Mouse (Mus musculus) MEL (cell line): Measurements from ENCODE around the gene Emilin2. TPM values are rescaled to one million over a fixed set of nuclear protein-coding genes. Genes with fewer than 3 reads are reported as not detected.

Source experiments
- DNase-seq: peaks from one replicate; pipeline ENCODE4 v3.0.0; 2011; ENCODE audit warnings: low read depth, low spot score
- H3K27ac ChIP-seq: 2 replicates; pipeline ENCODE4 v1.5.1; 2012; ENCODE audit warnings: low read depth, mild to moderate bottlenecking, control low read depth, low read length, moderate library complexity; ENCODE audit not compliant: control insufficient read depth
- H3K27me3 ChIP-seq, 2 experiments: fragments of 150-350 bp in 1 of 2; sonication (generic) in 1 of 2; 2 replicates each; pipeline ENCODE4 v1.6.1; 2012; ENCODE audit warnings: low read length in 2 of 2, mild to moderate bottlenecking in 2 of 2, improper control_type of control experiment in 1 of 2, moderate library complexity in 1 of 2; ENCODE audit not compliant: insufficient read depth in 2 of 2, control insufficient read depth in 1 of 2
- H3K36me3 ChIP-seq, 2 experiments: 2 replicates each; pipeline ENCODE4 v1.6.1; 2012 to 2014; ENCODE audit warnings: low read length in 2 of 2, improper control_type of control experiment in 1 of 2, inconsistent platforms in 1 of 2, mild to moderate bottlenecking in 1 of 2; ENCODE audit not compliant: insufficient read depth in 2 of 2, control insufficient read depth in 1 of 2
- H3K4me1 ChIP-seq, 2 experiments: fragments of 150-350 bp in 1 of 2; sonication (generic) in 1 of 2; 2 replicates each; pipeline ENCODE4 v1.6.1; 2012; ENCODE audit warnings: low read length in 2 of 2, improper control_type of control experiment in 1 of 2, mild to moderate bottlenecking in 1 of 2; ENCODE audit not compliant: insufficient read depth in 2 of 2, control insufficient read depth in 1 of 2
- H3K4me3 ChIP-seq, 2 experiments: fragments of 150-350 bp in 1 of 2; sonication (generic) in 1 of 2; 2 replicates each; pipeline ENCODE4 v1.5.1; 2012; ENCODE audit warnings: low read depth in 2 of 2, low read length in 2 of 2, mild to moderate bottlenecking in 2 of 2, moderate library complexity in 2 of 2, control low read depth in 1 of 2, improper control_type of control experiment in 1 of 2; ENCODE audit not compliant: control insufficient read depth in 1 of 2, insufficient read depth in 1 of 2
- H3K79me2 ChIP-seq: 2 replicates; pipeline ENCODE4 v1.6.1; 2012; ENCODE audit warnings: mild to moderate bottlenecking, low read length, moderate library complexity; ENCODE audit not compliant: control insufficient read depth, poor library complexity, insufficient read depth
- H3K9ac ChIP-seq: 2 replicates; pipeline ENCODE4 v1.6.1; 2012; ENCODE audit warnings: low read depth, mild to moderate bottlenecking, control low read depth, low read length, moderate library complexity; ENCODE audit not compliant: control insufficient read depth, poor library complexity, severe bottlenecking
- H3K9me3 ChIP-seq: fragments of 150-350 bp; sonication (generic); replicated peaks from 2 replicates; pipeline ENCODE4 v1.6.1; 2012; ENCODE audit warnings: mild to moderate bottlenecking, low read length, improper control_type of control experiment, moderate library complexity; ENCODE audit not compliant: insufficient read depth
- BHLHE40 ChIP-seq: IDR thresholded peaks from 2 replicates; pipeline ENCODE4 v1.6.1; 2012; ENCODE audit warnings: low read depth, mild to moderate bottlenecking, inconsistent platforms, low read length, improper control_type of control experiment, borderline replicate concordance
- CHD1 ChIP-seq: IDR thresholded peaks from 2 replicates; pipeline ENCODE4 v1.6.1; 2012; ENCODE audit warnings: low read depth, mild to moderate bottlenecking, inconsistent platforms, low read length, improper control_type of control experiment
- CHD2 ChIP-seq: IDR thresholded peaks from 2 replicates; pipeline ENCODE4 v1.6.1; 2011; ENCODE audit warnings: low read length, improper control_type of control experiment
- CTCF ChIP-seq, 3 experiments: IDR thresholded peaks in 2 of 3; conservative IDR thresholded peaks in 1 of 3; 2 replicates each; pipeline ENCODE4 v1.5.1; 2011 to 2012; ENCODE audit warnings: low read length in 3 of 3, low read depth in 2 of 3, mild to moderate bottlenecking in 2 of 3, improper control_type of control experiment in 1 of 3, inconsistent platforms in 1 of 3, mixed read lengths in 1 of 3, moderate library complexity in 1 of 3; ENCODE audit not compliant: control insufficient read depth in 1 of 3, insufficient read depth in 1 of 3, poor library complexity in 1 of 3, severe bottlenecking in 1 of 3
- E2F4 ChIP-seq: IDR thresholded peaks from 2 replicates; pipeline ENCODE4 v1.6.1; 2011; ENCODE audit warnings: low read depth, low read length, improper control_type of control experiment, borderline replicate concordance
- ELF1 ChIP-seq: IDR thresholded peaks from 2 replicates; pipeline ENCODE4 v1.6.1; 2014; ENCODE audit warnings: low read depth, mild to moderate bottlenecking, inconsistent platforms, low read length, improper control_type of control experiment, moderate library complexity
- EP300 ChIP-seq, 2 experiments: IDR thresholded peaks; 2 replicates each; pipeline ENCODE4 v1.6.1; 2011; ENCODE audit warnings: improper control_type of control experiment in 2 of 2, low read length in 2 of 2, low read depth in 1 of 2, mild to moderate bottlenecking in 1 of 2
- GATA1 ChIP-seq: IDR thresholded peaks from 2 replicates; pipeline ENCODE4 v1.6.1; 2011; ENCODE audit warnings: low read depth, low read length, improper control_type of control experiment
- HCFC1 ChIP-seq: IDR thresholded peaks from 2 replicates; pipeline ENCODE4 v1.6.1; 2012; ENCODE audit warnings: low read depth, mild to moderate bottlenecking, inconsistent platforms, low read length, improper control_type of control experiment, moderate library complexity
- JUND ChIP-seq: IDR thresholded peaks from 2 replicates; pipeline ENCODE4 v1.6.1; 2011; ENCODE audit warnings: low read depth, mild to moderate bottlenecking, improper control_type of control experiment, low read length
- KAT2A ChIP-seq: conservative IDR thresholded peaks from 2 replicates; pipeline ENCODE4 v1.6.1; 2012; ENCODE audit warnings: low read depth, low read length, improper control_type of control experiment, inconsistent platforms
- MAFK ChIP-seq: IDR thresholded peaks from 2 replicates; pipeline ENCODE4 v1.6.1; 2011; ENCODE audit warnings: low read depth, mild to moderate bottlenecking, low read length, improper control_type of control experiment, borderline replicate concordance
- MAZ ChIP-seq: IDR thresholded peaks from 2 replicates; pipeline ENCODE4 v1.6.1; 2012; ENCODE audit warnings: low read depth, mild to moderate bottlenecking, inconsistent platforms, low read length, improper control_type of control experiment
- MEF2A ChIP-seq: IDR thresholded peaks from 2 replicates; pipeline ENCODE4 v1.6.1; 2014; ENCODE audit warnings: low read depth, mild to moderate bottlenecking, inconsistent platforms, low read length, improper control_type of control experiment; ENCODE audit not compliant: poor library complexity, insufficient replicate concordance, severe bottlenecking; ENCODE audit errors: extremely low read depth
- MXI1 ChIP-seq: IDR thresholded peaks from 2 replicates; pipeline ENCODE4 v1.6.1; 2011; ENCODE audit warnings: mild to moderate bottlenecking, low read depth, low read length, improper control_type of control experiment
- MYC ChIP-seq: IDR thresholded peaks from 2 replicates; pipeline ENCODE4 v1.6.1; 2011; ENCODE audit warnings: low read depth, mild to moderate bottlenecking, low read length, improper control_type of control experiment, moderate library complexity
- NELFE ChIP-seq: IDR thresholded peaks from 2 replicates; pipeline ENCODE4 v1.6.1; 2011; ENCODE audit warnings: low read depth, low read length, improper control_type of control experiment
- NRF1 ChIP-seq: IDR thresholded peaks from 2 replicates; pipeline ENCODE4 v1.6.1; 2014; ENCODE audit warnings: low read depth, mild to moderate bottlenecking, inconsistent platforms, low read length, improper control_type of control experiment, moderate library complexity; ENCODE audit not compliant: poor library complexity, insufficient read depth, severe bottlenecking
- POLR2AphosphoS2 ChIP-seq: IDR thresholded peaks from 2 replicates; pipeline ENCODE4 v1.6.1; 2011; ENCODE audit warnings: low read length, improper control_type of control experiment
- RAD21 ChIP-seq: IDR thresholded peaks from 2 replicates; pipeline ENCODE4 v1.6.1; 2011; ENCODE audit warnings: mild to moderate bottlenecking, low read depth, low read length, improper control_type of control experiment
- RCOR1 ChIP-seq: IDR thresholded peaks from 2 replicates; pipeline ENCODE4 v1.6.1; 2012; ENCODE audit warnings: low read depth, mild to moderate bottlenecking, inconsistent platforms, low read length, improper control_type of control experiment
- SIN3A ChIP-seq: IDR thresholded peaks from 2 replicates; pipeline ENCODE4 v1.6.1; 2012; ENCODE audit warnings: low read length, improper control_type of control experiment, inconsistent platforms
- SMC3 ChIP-seq: IDR thresholded peaks from 2 replicates; pipeline ENCODE4 v1.6.1; 2011; ENCODE audit warnings: low read depth, low read length, improper control_type of control experiment
- TAL1 ChIP-seq: IDR thresholded peaks from 2 replicates; pipeline ENCODE4 v1.6.1; 2012; ENCODE audit warnings: mild to moderate bottlenecking, inconsistent platforms, low read length, moderate library complexity, mixed read lengths
- UBTF ChIP-seq: IDR thresholded peaks from 2 replicates; pipeline ENCODE4 v1.6.1; 2012; ENCODE audit warnings: low read depth, mild to moderate bottlenecking, inconsistent platforms, low read length, improper control_type of control experiment, moderate library complexity, borderline replicate concordance; ENCODE audit not compliant: insufficient read depth
- USF2 ChIP-seq, 2 experiments: IDR thresholded peaks; 2 replicates each; pipeline ENCODE4 v1.6.1; 2011 to 2012; ENCODE audit warnings: improper control_type of control experiment in 2 of 2, low read length in 2 of 2, borderline replicate concordance in 1 of 2, inconsistent platforms in 1 of 2, low read depth in 1 of 2, mild to moderate bottlenecking in 1 of 2; ENCODE audit not compliant: insufficient read depth in 1 of 2
- ZC3H11A ChIP-seq: IDR thresholded peaks from 2 replicates; pipeline ENCODE4 v1.6.1; 2012; ENCODE audit warnings: low read depth, mild to moderate bottlenecking, inconsistent platforms, low read length, improper control_type of control experiment
- ZNF384 ChIP-seq: IDR thresholded peaks from 2 replicates; pipeline ENCODE4 v1.6.1; 2012; ENCODE audit warnings: low read depth, mild to moderate bottlenecking, inconsistent platforms, low read length, improper control_type of control experiment
- polyA plus RNA-seq, 2 experiments: library from polyadenylated mRNA; stranded (reverse) in 1 of 2; unstranded in 1 of 2; fragments of >175 nt in 1 of 2; fragments of >200 nt in 1 of 2; gene quantifications; 2 replicates each; pipeline versions ENCODE4 v1.2.1 to v1.2.4; 2012; ENCODE audit warnings: low replicate concordance in 2 of 2, low read depth in 1 of 2; ENCODE audit not compliant: insufficient read length in 2 of 2, insufficient read depth in 1 of 2, missing spikeins in 1 of 2
- total RNA-seq: library from RNA; depleted of rRNA; stranded (reverse); fragments of 300-350 nt; gene quantifications from 2 replicates; pipeline ENCODE4 v1.2.3, GENCODE M21; 2012

Emilin2 gene
- total and polyA plus RNA-seq, 3 experiments, result 37.4 to 95.5 (median 92.6) TPM

GRCm38 (mm10) chr17:71282716-71283115 lies 29.1 kb downstream of the Emilin2 start:
- Histone ChIP-seq H3K4me1 (peaks cover 31 to 33% of the 10 kb centered on the region in 2 experiments), H3K9ac (no peak overlapping the region), H3K27ac (no peak overlapping the region), H3K9me3 (no peaks in the 10 kb centered on the region), H3K79me2 (peaks cover 28% of the 10 kb centered on the region), H3K27me3 (no peaks in the 10 kb centered on the region), H3K36me3 (peaks cover 7 to 30% of the 10 kb centered on the region in 2 experiments), H3K4me3 (no peak overlapping the region)
- DNase-seq, result no peak
- TF ChIP-seq POLR2AphosphoS2, result no peak
- TF ChIP-seq EP300 (IDR thresholded peaks at IDR 0.05; ENCODE audit: low read depth in 1 of 2, low read length in 2 of 2), result no peak
- TF ChIP-seq SMC3, result no peak
- TF ChIP-seq BHLHE40, result no peak
- no peak for TF ChIP-seq CHD1
- TF ChIP-seq MXI1, result no peak
- no peak for TF ChIP-seq RCOR1
- TF ChIP-seq GATA1, result no peak
- TF ChIP-seq E2F4, result no peak
- no peak for TF ChIP-seq SIN3A
- TF ChIP-seq ELF1, result no peak
- no peak for TF ChIP-seq ZNF384
- TF ChIP-seq MAZ, result no peak
- no peak for TF ChIP-seq NRF1
- TF ChIP-seq, all 39 proteins: peak for 0

GRCm38 (mm10) chr17:71277701-71278491 lies 33.9 kb downstream of the Emilin2 start:
- no peak overlapping the region for H3K9ac ChIP-seq
- no peak overlapping the region for H3K27ac ChIP-seq
- H3K4me3 ChIP-seq, result no peak overlapping the region
- no peak for TF ChIP-seq HCFC1
- TF ChIP-seq NELFE, result no peak
- no peak for TF ChIP-seq CTCF (IDR thresholded peaks at IDR 0.05 in 2 of 3, conservative IDR thresholded peaks at IDR 0.05 in 1 of 3; ENCODE audit: control insufficient read depth in 1 of 3, insufficient read depth in 1 of 3, low read depth in 2 of 3, low read length in 3 of 3, poor library complexity in 1 of 3, severe bottlenecking in 1 of 3)
- no peak for TF ChIP-seq CHD2
- no peak for TF ChIP-seq USF2 (IDR thresholded peaks at IDR 0.05; ENCODE audit: borderline replicate concordance in 1 of 2, insufficient read depth in 1 of 2, low read depth in 1 of 2, low read length in 2 of 2)
- TF ChIP-seq ZC3H11A, result no peak
- TF ChIP-seq MXI1, result no peak
- TF ChIP-seq POLR2AphosphoS2, result no peak
- no peak for TF ChIP-seq UBTF
- no peak for TF ChIP-seq MAZ
- no peak for TF ChIP-seq MYC
- TF ChIP-seq MAFK, result no peak
- no peak for TF ChIP-seq MEF2A
- TF ChIP-seq JUND, result no peak
- no peak for TF ChIP-seq NRF1
- TF ChIP-seq RAD21, result no peak
- TF ChIP-seq E2F4, result no peak
- TF ChIP-seq KAT2A, result no peak
- no peak for TF ChIP-seq TAL1
- peaks cover 0 to 4% of the 10 kb centered on the region in 2 experiments; a peak in 2 of 4 replicates for H3K4me1 ChIP-seq
- H3K27me3 ChIP-seq, result no peaks in the 10 kb centered on the region
- H3K9me3 ChIP-seq, result no peaks in the 10 kb centered on the region
- peaks cover 0 to 11% of the 10 kb centered on the region in 2 experiments; a peak in 3 of 4 replicates for H3K36me3 ChIP-seq
- no peaks in the 10 kb centered on the region; the same call in 1 of the 2 replicates for H3K79me2 ChIP-seq
- DNase-seq, result no peak
